Mouse (Mus musculus) ovary, postnatal 10 days (tissue): ENCODE data around the gene Coq6.
"Not testable (repeated sequence)": the region's sequence is repeated elsewhere in the genome, so short reads cannot be mapped to it uniquely, and the experiment has no call there.

Experiments
- DNase-seq: peaks from one replicate; pipeline ENCODE4 v3.0.0; 2022; ENCODE audit warnings: low spot score

The Coq6 gene

GRCm38 (mm10) chr12:84361555-84362489, at the start of gene Coq6, which contains the start of gene Fam161b:
TSS of gene Coq6 (plus strand) at chr12:84361657.
TSS of gene Fam161b (minus strand) at chr12:84361833.
- DNase-seq = peak; percentile 77

- no peak for DNase-seq
Measured at GRCm38 (mm10) chr12:84316006-84316405, 45.5 kb upstream of the Coq6 start.

GRCm38 (mm10) chr12:84316721-84317621, 44.5 kb upstream of the Coq6 start, which contains the start of gene Zfp410:
TSS of gene Zfp410 (plus strand) at chr12:84316852.
- DNase-seq = peak; percentile 68

GRCm38 (mm10) chr12:84327111-84327512, 34.3 kb upstream of the Coq6 start:
- no peak for DNase-seq

GRCm38 (mm10) chr12:84336963-84337625, 24.4 kb upstream of the Coq6 start:
- DNase-seq = no peak

GRCm38 (mm10) chr12:84347192-84347591, 14.3 kb upstream of the Coq6 start:
- DNase-seq = no peak

- DNase-seq = not testable (repeated sequence)
Measured at GRCm38 (mm10) chr12:84358699-84359098, 2.8 kb upstream of the Coq6 start.

GRCm38 (mm10) chr12:84362872-84363271, 1.4 kb downstream of the Coq6 start:
- DNase-seq = no peak

GRCm38 (mm10) chr12:84364291-84364690, 2.8 kb downstream of the Coq6 start:
- no peak for DNase-seq

- no peak for DNase-seq
Measured at GRCm38 (mm10) chr12:84365137-84365536, 3.7 kb downstream of the Coq6 start.

- DNase-seq = no peak
Measured at GRCm38 (mm10) chr12:84366971-84367370, 5.5 kb downstream of the Coq6 start.

GRCm38 (mm10) chr12:84371647-84372046, 10.2 kb downstream of the Coq6 start:
- no peak for DNase-seq

- no peak for DNase-seq
Measured at GRCm38 (mm10) chr12:84373831-84374481, 12.5 kb downstream of the Coq6 start.

GRCm38 (mm10) chr12:84382369-84382768, 20.9 kb downstream of the Coq6 start:
- DNase-seq = no peak

- DNase-seq = no peak
Measured at GRCm38 (mm10) chr12:84384644-84385081, 23.2 kb downstream of the Coq6 start.

GRCm38 (mm10) chr12:84385408-84385807, 24.0 kb downstream of the Coq6 start:
- DNase-seq = no peak

GRCm38 (mm10) chr12:84388097-84388496, 26.6 kb downstream of the Coq6 start:
- DNase-seq = no peak

- no peak for DNase-seq
Measured at GRCm38 (mm10) chr12:84388774-84389400, 27.4 kb downstream of the Coq6 start.

GRCm38 (mm10) chr12:84390336-84390735, 28.9 kb downstream of the Coq6 start:
- DNase-seq = no peak

- DNase-seq = no peak
Measured at GRCm38 (mm10) chr12:84392681-84393080, 31.2 kb downstream of the Coq6 start.

- no peak for DNase-seq
Measured at GRCm38 (mm10) chr12:84393847-84394246, 32.4 kb downstream of the Coq6 start.
